Mouse (Mus musculus): Measurements from ENCODE around the gene Gm6993. TPM values are rescaled to one million over a fixed set of nuclear protein-coding genes. Genes with fewer than 3 reads are reported as not detected.

Gene Gm6993
- total RNA-seq (2014; rRNA removed; ENCODE audit: low replicate concordance) (not detected in 2 replicates), polyA plus RNA-seq (2015; fragmentation: Nextera tagmentation; extraction: Ambion mirVana) (not detected in 2 replicates)

- Histone ChIP-seq H3K4me2 (ENCODE audit: low read depth, low read length) (no peak within 1 kb of the TSS), H3K27ac (ENCODE audit: low read depth) (no peak within 1 kb of the TSS)
- 87% methylated on average over 5 of the region's 5 CpGs for WGBS
These were observed at the start of gene Gm6993 for GRCm38 (mm10) chr12:31240470-31240869. TSS of gene Gm6993 (plus strand) at chr12:31240770.

DNA sequence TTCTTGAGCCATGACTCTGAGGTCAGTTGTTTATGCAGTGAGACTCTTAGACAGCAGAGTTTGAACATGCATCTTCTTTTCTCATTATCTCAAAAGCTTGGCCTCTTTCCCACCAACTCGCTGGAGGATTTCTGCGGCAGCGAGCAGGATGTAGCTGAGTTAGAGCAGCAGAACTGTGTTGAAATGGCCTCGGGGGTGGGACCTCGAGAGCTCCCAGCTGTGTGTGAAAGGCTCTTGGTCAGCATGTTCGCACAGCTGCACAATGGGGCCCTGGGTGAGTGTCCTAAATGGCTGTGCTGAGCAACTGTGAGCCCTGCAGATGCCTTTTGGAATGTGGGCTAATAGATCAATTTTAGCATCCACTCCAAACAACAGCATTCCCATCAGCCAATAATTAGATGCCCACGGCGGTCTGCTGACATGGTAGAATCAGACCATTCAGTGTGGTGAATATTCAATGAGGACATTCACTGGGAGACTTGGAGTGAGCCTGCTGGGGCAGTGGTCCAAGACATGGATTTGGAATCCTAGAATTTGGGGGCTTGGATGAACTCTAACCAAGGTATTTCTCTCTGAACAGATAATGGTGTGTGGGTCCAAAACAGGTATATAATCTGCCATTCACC, 49.1 kb upstream of the Gm6993 start:
- peak; percentile 79 for DNase-seq (ENCODE audit: low spot score)
- no peaks in the 10 kb centered on the region for H3K27me3 ChIP-seq (ENCODE audit: control insufficient read depth, insufficient read depth, low read length)
- no peak; the same call in 1 of the 2 replicates for TF ChIP-seq EP300 (IDR thresholded peaks at IDR 0.05; ENCODE audit: low read depth)
- no peak for TF ChIP-seq CTCF (IDR thresholded peaks at IDR 0.05; ENCODE audit: low read depth)
- H3K4me3 ChIP-seq (ENCODE audit: low read depth, low read length) = no peak overlapping the region
- no peak overlapping the region for H3K4me2 ChIP-seq (ENCODE audit: low read depth, low read length)
- peaks cover 8% of the 10 kb centered on the region for H3K4me1 ChIP-seq (ENCODE audit: control insufficient read depth, insufficient read depth)
- H3K27ac ChIP-seq (ENCODE audit: low read depth) = 0 out of 2 replicates have a peak overlapping the region, but pooled peaks have one; percentile 20
- ATAC-seq (ENCODE audit: insufficient read depth, low read depth) = peak; percentile 88
- H3K9ac ChIP-seq (replicated peaks; ENCODE audit: low read depth, low read length) = no peak overlapping the region
- no peaks in the 10 kb centered on the region for H3K9me3 ChIP-seq (replicated peaks; ENCODE audit: control insufficient read depth, low read length)
- 26% methylated on average over 8 of the region's 8 CpGs for WGBS
- H3K36me3 ChIP-seq (replicated peaks; ENCODE audit: control insufficient read depth, insufficient read depth, low read length) = no peaks in the 10 kb centered on the region

More at GRCm38 (mm10) chr12:31240470-31240869, at the start of gene Gm6993:
- H3K9ac ChIP-seq (replicated peaks; ENCODE audit: low read depth, low read length) = no peak within 1 kb of the TSS
- no peak for TF ChIP-seq CTCF (IDR thresholded peaks at IDR 0.05; ENCODE audit: low read depth)
- TF ChIP-seq EP300 (IDR thresholded peaks at IDR 0.05; ENCODE audit: low read depth) = no peak
- no peak within 1 kb of the TSS for H3K4me3 ChIP-seq (ENCODE audit: low read depth, low read length)
- DNase-seq (ENCODE audit: low spot score) (no peak), ATAC-seq (ENCODE audit: insufficient read depth, low read depth) (no peak)
- 0 out of 2 replicates have a peak, but pooled peaks cover 3% of the 10 kb centered on the region for H3K4me1 ChIP-seq (ENCODE audit: control insufficient read depth, insufficient read depth)
- H3K36me3 ChIP-seq (replicated peaks; ENCODE audit: control insufficient read depth, insufficient read depth, low read length) = no peaks in the 10 kb centered on the region
- H3K27me3 ChIP-seq (ENCODE audit: control insufficient read depth, insufficient read depth, low read length) = no peaks in the 10 kb centered on the region
- no peaks in the 10 kb centered on the region for H3K9me3 ChIP-seq (replicated peaks; ENCODE audit: control insufficient read depth, low read length)

DNA sequence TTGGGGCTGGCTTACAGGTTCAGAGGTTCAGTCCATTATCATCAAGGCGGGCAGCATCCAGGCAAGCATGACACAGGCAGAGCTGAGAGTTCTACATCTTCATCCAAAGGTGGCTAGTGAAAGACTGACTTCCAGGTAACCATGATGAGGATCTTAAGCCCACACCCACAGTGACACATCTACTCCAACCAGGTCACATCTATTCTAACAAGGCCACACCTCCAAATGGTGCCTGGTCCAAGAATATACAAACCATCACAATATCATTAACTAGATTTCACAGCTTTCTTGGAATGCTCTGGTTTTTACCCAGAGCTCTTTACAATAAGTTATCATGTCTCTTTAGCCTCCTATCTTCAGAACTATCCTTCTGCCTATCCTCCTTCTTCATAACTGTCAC, 38.1 kb upstream of the Gm6993 start:
- WGBS = 87% methylated on average over 1 of the region's 1 CpGs
- H3K9ac ChIP-seq (replicated peaks; ENCODE audit: low read depth, low read length) = no peak overlapping the region
- H3K27me3 ChIP-seq (ENCODE audit: control insufficient read depth, insufficient read depth, low read length) = no peaks in the 10 kb centered on the region
- H3K4me2 ChIP-seq (ENCODE audit: low read depth, low read length) = no peak overlapping the region
- 0 out of 2 replicates have a peak, but pooled peaks cover 3% of the 10 kb centered on the region for H3K4me1 ChIP-seq (ENCODE audit: control insufficient read depth, insufficient read depth)
- H3K27ac ChIP-seq (ENCODE audit: low read depth) = no peak overlapping the region
- H3K9me3 ChIP-seq (replicated peaks; ENCODE audit: control insufficient read depth, low read length) = no peaks in the 10 kb centered on the region
- ATAC-seq (ENCODE audit: insufficient read depth, low read depth) = no peak
- no peak for DNase-seq (ENCODE audit: low spot score)
- H3K36me3 ChIP-seq (replicated peaks; ENCODE audit: control insufficient read depth, insufficient read depth, low read length) = no peaks in the 10 kb centered on the region
- no peak for TF ChIP-seq EP300 (IDR thresholded peaks at IDR 0.05; ENCODE audit: low read depth)
- TF ChIP-seq CTCF (IDR thresholded peaks at IDR 0.05; ENCODE audit: low read depth) = no peak
- H3K4me3 ChIP-seq (ENCODE audit: low read depth, low read length) = no peak overlapping the region

DNA sequence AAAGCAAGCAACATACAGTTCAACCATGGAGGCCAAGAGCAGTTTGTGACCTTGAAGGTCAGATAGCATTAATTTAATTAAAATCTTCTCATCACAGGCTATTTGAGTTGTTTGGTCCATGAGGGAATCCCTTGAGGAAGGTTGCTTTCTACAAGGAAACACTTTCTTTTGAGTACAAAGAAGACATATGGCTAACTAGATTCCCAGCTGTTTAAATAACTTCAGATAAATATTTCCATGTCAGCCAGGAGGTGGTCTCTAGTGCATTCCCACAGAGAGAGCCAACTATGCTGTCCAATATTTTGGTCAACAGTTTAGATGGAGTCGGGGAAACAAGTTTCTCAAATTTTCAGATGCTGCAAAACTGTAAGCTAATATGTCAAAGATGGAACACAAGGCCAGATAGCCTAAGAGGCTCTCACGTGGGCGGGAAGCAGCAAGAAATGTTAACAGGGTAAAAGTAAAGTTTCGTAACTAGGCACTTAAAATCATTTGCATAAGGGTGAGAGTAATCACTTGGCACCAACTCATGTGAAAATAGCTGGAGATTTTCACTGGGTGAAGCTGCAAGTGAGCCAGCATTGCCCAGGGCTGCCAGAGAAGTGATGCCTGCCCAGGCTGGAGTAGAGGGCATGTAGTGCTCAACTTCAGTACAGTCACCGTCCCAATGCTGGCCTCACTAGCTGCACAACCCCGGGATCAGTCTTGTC, 36.7 kb upstream of the Gm6993 start:
- 55% methylated on average over 6 of the region's 6 CpGs for WGBS
- no peaks in the 10 kb centered on the region for H3K36me3 ChIP-seq (replicated peaks; ENCODE audit: control insufficient read depth, insufficient read depth, low read length)
- no peaks in the 10 kb centered on the region for H3K9me3 ChIP-seq (replicated peaks; ENCODE audit: control insufficient read depth, low read length)
- 0 out of 2 replicates have a peak overlapping the region, but pooled peaks have one; percentile 38 for H3K27ac ChIP-seq (ENCODE audit: low read depth)
- peak; percentile 36; the same call in 1 of the 2 replicates for ATAC-seq (ENCODE audit: insufficient read depth, low read depth)
- no peak overlapping the region for H3K9ac ChIP-seq (replicated peaks; ENCODE audit: low read depth, low read length)
- peak; percentile 21 for DNase-seq (ENCODE audit: low spot score)
- no peak overlapping the region for H3K4me3 ChIP-seq (ENCODE audit: low read depth, low read length)
- H3K4me1 ChIP-seq (ENCODE audit: control insufficient read depth, insufficient read depth) = peaks cover 12% of the 10 kb centered on the region; the same call in 1 of the 2 replicates
- H3K27me3 ChIP-seq (ENCODE audit: control insufficient read depth, insufficient read depth, low read length) = no peaks in the 10 kb centered on the region
- TF ChIP-seq CTCF (IDR thresholded peaks at IDR 0.05; ENCODE audit: low read depth) (no peak), EP300 (IDR thresholded peaks at IDR 0.05; ENCODE audit: low read depth) (0 out of 2 replicates have a peak, but pooled peaks have one; percentile 22)
- no peak overlapping the region for H3K4me2 ChIP-seq (ENCODE audit: low read depth, low read length)

- Histone ChIP-seq H3K4me2 (ENCODE audit: low read depth, low read length) (no peak overlapping the region), H3K9me3 (replicated peaks; ENCODE audit: control insufficient read depth, low read length) (no peaks in the 10 kb centered on the region), H3K4me3 (ENCODE audit: low read depth, low read length) (no peak overlapping the region), H3K27ac (ENCODE audit: low read depth) (no peak overlapping the region), H3K36me3 (replicated peaks; ENCODE audit: control insufficient read depth, insufficient read depth, low read length) (no peaks in the 10 kb centered on the region), H3K9ac (replicated peaks; ENCODE audit: low read depth, low read length) (no peak overlapping the region), H3K4me1 (ENCODE audit: control insufficient read depth, insufficient read depth) (peaks cover 15% of the 10 kb centered on the region), H3K27me3 (ENCODE audit: control insufficient read depth, insufficient read depth, low read length) (no peaks in the 10 kb centered on the region)
- DNase-seq (ENCODE audit: low spot score) = no peak
- ATAC-seq (ENCODE audit: insufficient read depth, low read depth) = no peak
- 95% methylated on average over 3 of the region's 3 CpGs for WGBS
- no peak for TF ChIP-seq EP300 (IDR thresholded peaks at IDR 0.05; ENCODE audit: low read depth)
- TF ChIP-seq CTCF (IDR thresholded peaks at IDR 0.05; ENCODE audit: low read depth) = no peak
These were observed 35.7 kb upstream of the Gm6993 start for GRCm38 (mm10) chr12:31204898-31205297.
